Mouse (Mus musculus) liver, embryonic 13.5 days (tissue): ENCODE data around the gene 5430419D17Rik. TPM values are rescaled to one million over a fixed set of nuclear protein-coding genes. Genes with fewer than 3 reads are reported as not detected.

ENCODE experiments used
- ATAC-seq: fragments of 200-750 bp; cut with Nextera tagmentation; 2 replicates; pipeline ENCODE4 v1.8.0; 2017; ENCODE audit warnings: low read depth, mild to moderate bottlenecking, moderate number of reproducible peaks, moderate library complexity
- DNase-seq: peaks from one replicate; pipeline ENCODE4 v3.0.0; 2022
- H3K27ac ChIP-seq: fragments of 300-500 bp; sonication (generic); 2 replicates; pipeline ENCODE4 v1.5.1; 2015; ENCODE audit warnings: moderate library complexity, mild to moderate bottlenecking, inconsistent platforms
- H3K27me3 ChIP-seq: fragments of 300-500 bp; sonication (generic); 2 replicates; pipeline ENCODE4 v1.6.1; 2015; ENCODE audit warnings: mild to moderate bottlenecking, inconsistent platforms
- H3K36me3 ChIP-seq: fragments of 300-500 bp; sonication (generic); 2 replicates; pipeline ENCODE4 v1.6.1; 2015; ENCODE audit warnings: mild to moderate bottlenecking, inconsistent platforms
- H3K4me1 ChIP-seq: fragments of 300-500 bp; sonication (generic); replicated peaks from 2 replicates; pipeline ENCODE4 v1.6.1; 2015; ENCODE audit warnings: inconsistent platforms
- H3K4me2 ChIP-seq: fragments of 300-500 bp; sonication (generic); 2 replicates; pipeline ENCODE4 v1.6.1; 2015; ENCODE audit warnings: inconsistent platforms, mild to moderate bottlenecking, moderate library complexity
- H3K4me3 ChIP-seq: fragments of 300-500 bp; sonication (generic); replicated peaks from 2 replicates; pipeline ENCODE4 v1.5.1; 2015; ENCODE audit warnings: mild to moderate bottlenecking, inconsistent platforms
- H3K9ac ChIP-seq: fragments of 300-500 bp; sonication (generic); 2 replicates; pipeline ENCODE4 v1.6.1; 2015; ENCODE audit warnings: mild to moderate bottlenecking, inconsistent platforms
- H3K9me3 ChIP-seq: fragments of 300-500 bp; sonication (generic); replicated peaks from 2 replicates; pipeline ENCODE4 v1.6.1; 2016; ENCODE audit warnings: inconsistent platforms
- WGBS: fragments of 180-500 bp; shearing (Covaris S2); methylation state at CpG from one replicate; pipeline ENCODE4 v1.1.7; 2015; ENCODE audit not compliant: insufficient replicate concordance; 5-methylcytosine and 5-hydroxymethylcytosine counted together
- polyA plus RNA-seq: library from polyadenylated mRNA; unstranded; fragments of >200 nt; fragmentation: Nextera tagmentation; extraction: Ambion mirVana; gene quantifications from 2 replicates; pipeline ENCODE4 v1.2.1, GENCODE M21; 2015

Gene 5430419D17Rik
- polyA plus RNA-seq, 1 experiment from 2014 or later: not detected

GRCm38 (mm10) chr7:131187996-131188395 is 13.8 kb downstream of the 5430419D17Rik start:
- H3K27ac ChIP-seq: no peak overlapping the region
- ATAC-seq (no peak), DNase-seq (no peak)
- H3K4me3 ChIP-seq: no peak overlapping the region
- no peak overlapping the region for H3K4me2 ChIP-seq
- no peaks in the 10 kb centered on the region for H3K36me3 ChIP-seq
- 79% methylated on average over 14 of the region's 14 CpGs for WGBS
- H3K4me1 ChIP-seq: no peaks in the 10 kb centered on the region
- no peaks in the 10 kb centered on the region for H3K9me3 ChIP-seq
- H3K27me3 ChIP-seq: no peaks in the 10 kb centered on the region
- no peak overlapping the region for H3K9ac ChIP-seq

GRCm38 (mm10) chr7:131223086-131223485 is 48.9 kb downstream of the 5430419D17Rik start:
- Histone ChIP-seq H3K4me3 (no peak overlapping the region), H3K9me3 (no peaks in the 10 kb centered on the region), H3K36me3 (no peaks in the 10 kb centered on the region), H3K9ac (no peak overlapping the region), H3K4me1 (no peaks in the 10 kb centered on the region), H3K27me3 (no peaks in the 10 kb centered on the region), H3K4me2 (no peak overlapping the region), H3K27ac (no peak overlapping the region)
- DNase-seq (no peak), ATAC-seq (no peak)
- WGBS: 55% methylated on average over 5 of the region's 5 CpGs

GRCm38 (mm10) chr7:131236091-131236490 is 61.9 kb downstream of the 5430419D17Rik start:
- H3K9me3 ChIP-seq: no peaks in the 10 kb centered on the region
- H3K27me3 ChIP-seq: no peaks in the 10 kb centered on the region
- DNase-seq (no peak), ATAC-seq (no peak)
- no peak overlapping the region for H3K4me2 ChIP-seq
- no peaks in the 10 kb centered on the region for H3K4me1 ChIP-seq
- H3K9ac ChIP-seq: no peak overlapping the region
- no peak overlapping the region for H3K4me3 ChIP-seq
- H3K27ac ChIP-seq: no peak overlapping the region
- H3K36me3 ChIP-seq: no peaks in the 10 kb centered on the region

- Histone ChIP-seq H3K4me1 (no peaks in the 10 kb centered on the region), H3K9me3 (no peaks in the 10 kb centered on the region), H3K4me3 (no peak overlapping the region), H3K27ac (no peak overlapping the region), H3K36me3 (no peaks in the 10 kb centered on the region), H3K9ac (no peak overlapping the region), H3K27me3 (no peaks in the 10 kb centered on the region), H3K4me2 (no peak overlapping the region)
- 10% methylated on average over 1 of the region's 1 CpGs for WGBS
- ATAC-seq (no peak), DNase-seq (no peak)
These were observed 70.8 kb downstream of the 5430419D17Rik start for GRCm38 (mm10) chr7:131244993-131245392.

DNA sequence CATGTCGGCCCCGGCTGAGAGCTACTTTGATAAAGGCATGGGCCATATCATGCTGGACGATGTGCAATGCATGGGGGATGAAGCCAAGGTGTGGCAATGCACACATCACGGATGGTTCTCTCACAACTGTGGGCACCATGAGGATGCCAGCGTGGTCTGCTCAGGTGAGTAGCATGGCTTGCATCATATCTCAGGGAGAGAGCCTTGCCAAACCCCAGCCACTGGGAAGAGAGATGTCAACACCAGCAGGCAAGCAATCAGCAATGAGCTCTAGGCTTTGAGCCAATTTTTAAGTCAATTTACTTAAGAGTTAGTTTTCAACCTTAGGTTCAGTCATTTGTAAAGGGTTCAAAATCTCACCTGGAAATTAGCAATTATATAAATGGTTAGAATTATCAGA is 82.6 kb downstream of the 5430419D17Rik start:
- Histone ChIP-seq H3K9ac (no peak overlapping the region), H3K27ac (no peak overlapping the region), H3K36me3 (no peaks in the 10 kb centered on the region), H3K4me2 (no peak overlapping the region), H3K27me3 (no peaks in the 10 kb centered on the region), H3K4me1 (no peaks in the 10 kb centered on the region), H3K4me3 (no peak overlapping the region), H3K9me3 (no peaks in the 10 kb centered on the region)
- DNase-seq: no peak
- 67% methylated on average over 5 of the region's 5 CpGs for WGBS
- ATAC-seq: no peak

DNA sequence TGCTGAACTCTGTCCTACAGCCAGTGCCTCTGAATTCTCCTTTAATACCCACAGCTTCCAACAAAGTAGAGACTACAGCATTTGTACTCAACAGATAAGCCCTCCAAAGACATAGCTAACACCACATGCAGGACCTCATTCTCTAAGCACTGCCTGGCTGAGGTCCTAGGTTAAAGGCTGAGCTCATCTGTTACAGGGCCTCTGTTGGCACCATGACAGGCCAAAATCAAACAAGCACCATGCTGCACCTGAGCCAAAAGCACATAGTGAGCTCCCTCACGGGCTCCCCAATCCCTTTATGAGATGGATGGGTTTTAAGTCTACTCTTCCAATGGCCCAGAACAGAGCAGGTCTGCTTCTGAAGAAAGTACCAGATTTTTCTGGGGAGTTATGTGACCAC is 83.1 kb downstream of the 5430419D17Rik start:
- Histone ChIP-seq H3K4me3 (no peak overlapping the region), H3K27ac (no peak overlapping the region), H3K4me2 (no peak overlapping the region), H3K4me1 (no peaks in the 10 kb centered on the region), H3K9me3 (no peaks in the 10 kb centered on the region), H3K27me3 (no peaks in the 10 kb centered on the region), H3K9ac (no peak overlapping the region), H3K36me3 (no peaks in the 10 kb centered on the region)
- ATAC-seq (no peak), DNase-seq (no peak)
- WGBS: 45% methylated on average over 1 of the region's 1 CpGs

GRCm38 (mm10) chr7:131260946-131261345 is 86.7 kb downstream of the 5430419D17Rik start:
- no peak overlapping the region for H3K27ac ChIP-seq
- no peaks in the 10 kb centered on the region for H3K9me3 ChIP-seq
- H3K36me3 ChIP-seq: no peaks in the 10 kb centered on the region
- no peak overlapping the region for H3K4me3 ChIP-seq
- WGBS: 56% methylated on average over 6 of the region's 6 CpGs
- H3K9ac ChIP-seq: no peak overlapping the region
- ATAC-seq: no peak
- DNase-seq: no peak
- H3K4me2 ChIP-seq: no peak overlapping the region
- H3K4me1 ChIP-seq: no peaks in the 10 kb centered on the region
- no peaks in the 10 kb centered on the region for H3K27me3 ChIP-seq

GRCm38 (mm10) chr7:131264251-131264650 is 90.0 kb downstream of the 5430419D17Rik start:
- no peak overlapping the region for H3K9ac ChIP-seq
- H3K27me3 ChIP-seq: no peaks in the 10 kb centered on the region
- H3K36me3 ChIP-seq: no peaks in the 10 kb centered on the region
- DNase-seq (no peak), ATAC-seq (no peak)
- no peaks in the 10 kb centered on the region for H3K4me1 ChIP-seq
- H3K9me3 ChIP-seq: no peaks in the 10 kb centered on the region
- no peak overlapping the region for H3K4me3 ChIP-seq
- no peak overlapping the region for H3K27ac ChIP-seq
- no peak overlapping the region for H3K4me2 ChIP-seq
- WGBS: 60% methylated on average over 4 of the region's 4 CpGs

DNA sequence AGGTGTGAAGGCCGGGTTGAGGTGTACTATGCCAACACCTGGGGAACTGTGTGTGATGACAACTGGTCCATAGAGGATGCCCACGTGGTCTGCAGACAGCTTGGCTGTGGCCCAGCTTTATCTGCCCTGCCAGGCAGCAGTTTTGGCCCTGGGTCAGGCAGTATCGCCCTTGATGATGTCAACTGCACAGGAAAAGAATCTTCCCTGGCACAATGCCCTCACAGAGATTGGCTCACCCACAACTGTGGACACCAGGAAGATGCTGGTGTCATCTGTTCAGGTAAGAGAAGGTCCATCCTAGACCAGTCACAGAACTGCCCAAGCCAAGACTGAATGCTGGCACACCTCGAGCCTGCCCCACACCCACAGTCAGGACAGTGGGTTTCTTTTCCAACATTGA is 91.6 kb downstream of the 5430419D17Rik start:
- H3K36me3 ChIP-seq: no peaks in the 10 kb centered on the region
- ATAC-seq (no peak), DNase-seq (no peak)
- 53% methylated on average over 4 of the region's 4 CpGs for WGBS
- H3K9ac ChIP-seq: no peak overlapping the region
- no peak overlapping the region for H3K4me2 ChIP-seq
- H3K27ac ChIP-seq: no peak overlapping the region
- H3K4me3 ChIP-seq: no peak overlapping the region
- no peaks in the 10 kb centered on the region for H3K4me1 ChIP-seq
- no peaks in the 10 kb centered on the region for H3K27me3 ChIP-seq
- no peaks in the 10 kb centered on the region for H3K9me3 ChIP-seq

- no peak for DNase-seq
These were observed 122.9 kb downstream of the 5430419D17Rik start for GRCm38 (mm10) chr7:131297151-131297550.

DNA sequence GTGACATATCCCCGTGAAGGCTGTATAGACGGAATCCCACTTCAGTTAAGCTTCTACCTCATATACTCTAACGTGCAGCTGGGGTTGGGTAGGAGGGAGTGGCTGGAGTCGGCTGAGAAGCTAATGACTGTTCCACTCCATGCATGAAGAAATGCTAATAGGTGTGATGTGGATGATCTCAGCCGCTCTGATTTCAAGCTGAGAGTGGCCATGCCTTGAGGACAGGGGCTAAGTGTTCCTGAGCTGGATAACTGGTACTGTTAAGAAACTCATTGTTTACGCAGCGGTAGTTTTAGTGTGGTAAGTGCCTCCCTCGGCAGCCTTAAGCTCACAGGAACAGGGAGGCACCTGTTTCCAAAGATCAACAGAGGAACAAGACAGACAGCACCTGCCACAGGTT is 129.1 kb downstream of the 5430419D17Rik start:
- Histone ChIP-seq H3K36me3 (no peaks in the 10 kb centered on the region), H3K4me1 (no peaks in the 10 kb centered on the region), H3K9me3 (no peaks in the 10 kb centered on the region), H3K9ac (no peak overlapping the region), H3K27ac (no peak overlapping the region), H3K4me2 (no peak overlapping the region), H3K27me3 (no peaks in the 10 kb centered on the region), H3K4me3 (no peak overlapping the region)
- WGBS: 61% methylated on average over 8 of the region's 8 CpGs
- ATAC-seq (no peak), DNase-seq (no peak)

More at GRCm38 (mm10) chr7:131297151-131297550, 122.9 kb downstream of the 5430419D17Rik start:
- no peaks in the 10 kb centered on the region for H3K27me3 ChIP-seq
- no peak overlapping the region for H3K4me3 ChIP-seq
- no peak for ATAC-seq
- no peak overlapping the region for H3K4me2 ChIP-seq
- no peaks in the 10 kb centered on the region for H3K9me3 ChIP-seq
- no peak overlapping the region for H3K27ac ChIP-seq
- H3K4me1 ChIP-seq: no peaks in the 10 kb centered on the region
- no peaks in the 10 kb centered on the region for H3K36me3 ChIP-seq
- H3K9ac ChIP-seq: no peak overlapping the region
- 69% methylated on average over 8 of the region's 8 CpGs for WGBS

DNA sequence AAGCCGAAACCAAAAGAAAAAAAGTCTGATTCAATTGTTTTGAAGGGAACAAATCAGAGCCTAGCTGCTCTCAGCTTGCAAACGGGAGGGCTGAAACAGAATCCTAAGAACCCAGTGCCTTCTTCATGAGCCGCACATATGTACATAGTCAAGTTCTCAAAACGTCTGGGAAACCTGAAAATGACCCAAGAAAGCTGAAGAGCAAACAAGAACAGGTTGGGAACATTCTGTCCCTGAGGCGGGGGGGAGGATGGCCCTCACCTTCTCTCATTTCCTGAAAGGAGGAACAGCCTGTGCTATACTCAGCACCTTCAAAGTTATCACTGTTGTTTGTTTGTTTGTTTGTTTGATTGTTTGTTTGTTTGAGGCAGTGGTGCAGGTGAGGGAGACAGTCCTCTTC is 132.5 kb downstream of the 5430419D17Rik start:
- Histone ChIP-seq H3K4me2 (no peak overlapping the region), H3K27ac (no peak overlapping the region), H3K36me3 (no peaks in the 10 kb centered on the region), H3K4me3 (no peak overlapping the region), H3K27me3 (no peaks in the 10 kb centered on the region), H3K9me3 (no peaks in the 10 kb centered on the region), H3K4me1 (no peaks in the 10 kb centered on the region), H3K9ac (no peak overlapping the region)
- ATAC-seq: no peak
- DNase-seq: no peak
- 58% methylated on average over 5 of the region's 5 CpGs for WGBS
